Mouse (Mus musculus) liver, embryonic 11.5 days (tissue): ENCODE results near the gene Olfr1009. TPM values are rescaled to one million over a fixed set of nuclear protein-coding genes. Genes with fewer than 3 reads are reported as not detected.
"Not testable (repeated sequence)": the region's sequence is repeated elsewhere in the genome, so short reads cannot be mapped to it uniquely, and the experiment has no call there.

Experiments used
- ATAC-seq: fragments of 200-750 bp; cut with Nextera tagmentation; replicated peaks from 2 replicates; pipeline ENCODE4 v1.8.0; 2017; ENCODE audit warnings: moderate number of reproducible peaks, mild to moderate bottlenecking, moderate TSS enrichment, moderate library complexity; ENCODE audit not compliant: low FRiP score
- DNase-seq: peaks from one replicate; pipeline ENCODE4 v3.0.0-alpha.2; 2017; ENCODE audit warnings: low spot score
- H3K27ac ChIP-seq: fragments of 300-500 bp; sonication (generic); 2 replicates; pipeline ENCODE4 v1.5.1; 2014; ENCODE audit warnings: mild to moderate bottlenecking, low read depth, low read length, control low read depth
- H3K27me3 ChIP-seq: fragments of 300-500 bp; sonication (generic); replicated peaks from 2 replicates; pipeline ENCODE4 v1.6.1; 2014; ENCODE audit warnings: low read length, mixed read lengths; ENCODE audit not compliant: control insufficient read depth, insufficient read depth
- H3K36me3 ChIP-seq: fragments of 300-500 bp; sonication (generic); 2 replicates; pipeline ENCODE4 v1.6.1; 2014; ENCODE audit warnings: mild to moderate bottlenecking, low read length, moderate library complexity, mixed read lengths; ENCODE audit not compliant: control insufficient read depth, insufficient read depth
- H3K4me1 ChIP-seq: fragments of 300-500 bp; sonication (generic); replicated peaks from 2 replicates; pipeline ENCODE4 v1.6.1; 2014; ENCODE audit warnings: low read length, mixed read lengths; ENCODE audit not compliant: control insufficient read depth, insufficient read depth
- H3K4me2 ChIP-seq: fragments of 300-500 bp; sonication (generic); 2 replicates; pipeline ENCODE4 v1.6.1; 2014; ENCODE audit warnings: mild to moderate bottlenecking, control low read depth, moderate library complexity
- H3K4me3 ChIP-seq: fragments of 300-500 bp; sonication (generic); 2 replicates; pipeline ENCODE4 v1.5.1; 2014; ENCODE audit warnings: low read depth, low read length, control low read depth
- H3K9ac ChIP-seq: fragments of 300-500 bp; sonication (generic); 2 replicates; pipeline ENCODE4 v1.6.1; 2014; ENCODE audit warnings: low read depth, low read length, control low read depth
- H3K9me3 ChIP-seq: fragments of 300-500 bp; sonication (generic); 2 replicates; pipeline ENCODE4 v1.6.1; 2016; ENCODE audit warnings: low read length, inconsistent platforms, mixed read lengths; ENCODE audit not compliant: control insufficient read depth
- WGBS: fragments of 180-500 bp; shearing (Covaris S2); extraction: QIAGEN DNeasy Blood & Tissue Kit; methylation state at CpG from one replicate; pipeline ENCODE4 v1.1.7; 2014; 5-methylcytosine and 5-hydroxymethylcytosine counted together
- polyA plus RNA-seq: library from polyadenylated mRNA; unstranded; fragments of >200 nt; fragmentation: Nextera tagmentation; extraction: Ambion mirVana; gene quantifications from 2 replicates; pipeline ENCODE4 v1.2.1, GENCODE M21; 2014

The Olfr1009 gene
- not detected in 2 replicates for polyA plus RNA-seq

GRCm38 (mm10) chr2:85715119-85715518 lies at the start of gene Olfr1009:
TSS of gene Olfr1009 (plus strand) at chr2:85715419.
- H3K4me3 ChIP-seq = no peak within 1 kb of the TSS
- no peak within 1 kb of the TSS for H3K4me2 ChIP-seq
- H3K27me3 ChIP-seq = no peaks in the 10 kb centered on the region
- ATAC-seq (no peak), DNase-seq (no peak)
- 0 out of 2 replicates have a peak, but pooled peaks cover 2% of the 10 kb centered on the region for H3K9me3 ChIP-seq
- H3K4me1 ChIP-seq = no peaks in the 10 kb centered on the region
- H3K9ac ChIP-seq = no peak within 1 kb of the TSS
- H3K27ac ChIP-seq = no peak within 1 kb of the TSS
- 72% methylated on average over 1 of the region's 1 CpGs for WGBS
- no peaks in the 10 kb centered on the region for H3K36me3 ChIP-seq

- Histone ChIP-seq H3K36me3 (no peaks in the 10 kb centered on the region), H3K27me3 (no peaks in the 10 kb centered on the region), H3K9me3 (no peaks in the 10 kb centered on the region), H3K4me3 (no peak within 1 kb of the TSS), H3K4me2 (no peak within 1 kb of the TSS), H3K4me1 (no peaks in the 10 kb centered on the region), H3K9ac (no peak within 1 kb of the TSS), H3K27ac (no peak within 1 kb of the TSS)
- ATAC-seq (no peak), DNase-seq (no peak)
Observed at GRCm38 (mm10) chr2:85678667-85679066, 36.6 kb upstream of the Olfr1009 start, which contains the start of gene Olfr1006. TSS of gene Olfr1006 (minus strand) at chr2:85678767.

- H3K9me3 ChIP-seq = no peaks in the 10 kb centered on the region
- H3K4me1 ChIP-seq = no peaks in the 10 kb centered on the region
- no peak within 1 kb of the TSS for H3K27ac ChIP-seq
- no peak within 1 kb of the TSS for H3K9ac ChIP-seq
- no peaks in the 10 kb centered on the region for H3K36me3 ChIP-seq
- DNase-seq (no peak), ATAC-seq (no peak)
- H3K27me3 ChIP-seq = no peaks in the 10 kb centered on the region
- H3K4me3 ChIP-seq = no peak within 1 kb of the TSS
- H3K4me2 ChIP-seq = no peak within 1 kb of the TSS
Observed at GRCm38 (mm10) chr2:85689131-85689530, 26.1 kb upstream of the Olfr1009 start, which contains the start of gene Olfr1008. TSS of gene Olfr1008 (plus strand) at chr2:85689431.

GRCm38 (mm10) chr2:85710680-85711079 lies 4.5 kb upstream of the Olfr1009 start:
- not testable (repeated sequence) for H3K9me3 ChIP-seq
- WGBS = 65% methylated on average over 2 of the region's 2 CpGs

GRCm38 (mm10) chr2:85711159-85711558 lies 4.1 kb upstream of the Olfr1009 start:
- Histone ChIP-seq H3K9me3 (no peaks in the 10 kb centered on the region), H3K27ac (no peak overlapping the region), H3K4me1 (no peaks in the 10 kb centered on the region), H3K27me3 (no peaks in the 10 kb centered on the region), H3K9ac (no peak overlapping the region), H3K4me3 (no peak overlapping the region), H3K4me2 (no peak overlapping the region), H3K36me3 (no peaks in the 10 kb centered on the region)
- DNase-seq (no peak), ATAC-seq (no peak)
- WGBS = 20% methylated on average over 1 of the region's 1 CpGs

More at GRCm38 (mm10) chr2:85710680-85711079, 4.5 kb upstream of the Olfr1009 start:
- H3K4me2 ChIP-seq, H3K36me3 ChIP-seq, ATAC-seq, H3K27ac ChIP-seq, DNase-seq, H3K9ac ChIP-seq, H3K27me3 ChIP-seq, H3K4me3 ChIP-seq, H3K4me1 ChIP-seq: not testable (repeated sequence)

GRCm38 (mm10) chr2:85725793-85726192 lies 10.6 kb downstream of the Olfr1009 start:
- Histone ChIP-seq H3K9me3 (no peaks in the 10 kb centered on the region), H3K9ac (no peak overlapping the region), H3K4me1 (no peaks in the 10 kb centered on the region), H3K4me3 (no peak overlapping the region), H3K27ac (no peak overlapping the region), H3K4me2 (no peak overlapping the region), H3K27me3 (no peaks in the 10 kb centered on the region), H3K36me3 (no peaks in the 10 kb centered on the region)
- WGBS = 11% methylated on average over 3 of the region's 3 CpGs
- ATAC-seq (no peak), DNase-seq (no peak)

- Histone ChIP-seq H3K9ac (no peak overlapping the region), H3K9me3 (no peaks in the 10 kb centered on the region), H3K4me3 (no peak overlapping the region), H3K4me1 (no peaks in the 10 kb centered on the region), H3K4me2 (no peak overlapping the region), H3K27me3 (no peaks in the 10 kb centered on the region), H3K27ac (no peak overlapping the region), H3K36me3 (no peaks in the 10 kb centered on the region)
- 81% methylated on average over 4 of the region's 4 CpGs for WGBS
- DNase-seq (no peak), ATAC-seq (no peak)
Observed at GRCm38 (mm10) chr2:85753822-85754221, 38.6 kb downstream of the Olfr1009 start.

GRCm38 (mm10) chr2:85762666-85763065 lies 47.4 kb downstream of the Olfr1009 start, which contains the start of gene Olfr1012:
TSS of gene Olfr1012 (minus strand) at chr2:85762766.
- Histone ChIP-seq H3K9me3 (no peaks in the 10 kb centered on the region), H3K4me1 (no peaks in the 10 kb centered on the region), H3K36me3 (no peaks in the 10 kb centered on the region), H3K9ac (no peak within 1 kb of the TSS), H3K27ac (no peak within 1 kb of the TSS), H3K27me3 (no peaks in the 10 kb centered on the region), H3K4me3 (no peak within 1 kb of the TSS), H3K4me2 (no peak within 1 kb of the TSS)
- ATAC-seq = no peak
- no peak for DNase-seq
- WGBS = 60% methylated on average over 1 of the region's 1 CpGs

- Histone ChIP-seq H3K4me2 (no peak within 1 kb of the TSS), H3K4me3 (no peak within 1 kb of the TSS), H3K27ac (no peak within 1 kb of the TSS), H3K9me3 (no peaks in the 10 kb centered on the region), H3K27me3 (no peaks in the 10 kb centered on the region), H3K4me1 (no peaks in the 10 kb centered on the region), H3K9ac (no peak within 1 kb of the TSS), H3K36me3 (no peaks in the 10 kb centered on the region)
- ATAC-seq = no peak
- DNase-seq = no peak
Observed at GRCm38 (mm10) chr2:85766798-85767197, 51.6 kb downstream of the Olfr1009 start, which contains the start of gene Olfr1013. TSS of gene Olfr1013 (plus strand) at chr2:85767098.
